Mouse (Mus musculus) granulocyte monocyte progenitor cell, adult 5-6 weeks (primary cell): ENCODE results near the gene Cxcl5. TPM values are rescaled to one million over a fixed set of nuclear protein-coding genes. Genes with fewer than 3 reads are reported as not detected.

Source experiments
- ATAC-seq: replicated peaks from 2 replicates; pipeline ENCODE4 v1.8.0; 2016; ENCODE audit warnings: mild to moderate bottlenecking, moderate TSS enrichment, inconsistent platforms; ENCODE audit not compliant: poor library complexity, severe bottlenecking
- total RNA-seq, 2 experiments: library from RNA; stranded (forward) in 1 of 2; stranded (reverse) in 1 of 2; fragments of 200-712, 200-1000 nt in 1 of 2; fragments of >200 nt in 1 of 2; fragmentation: Nextera tagmentation in 1 of 2; gene quantifications; 2 replicates each; pipeline ENCODE4 v1.2.3; 2014 to 2017

Gene Cxcl5
- total RNA-seq, 2 experiments from 2014 or later = not detected

GRCm38 (mm10) chr5:90778856-90779255 lies 19.7 kb downstream of the Cxcl5 start:
- ATAC-seq = no peak

GRCm38 (mm10) chr5:90783697-90784096 lies 24.5 kb downstream of the Cxcl5 start:
- ATAC-seq = peak; percentile 69

- ATAC-seq = peak; percentile 20
Observed at GRCm38 (mm10) chr5:90785659-90786588, 26.8 kb downstream of the Cxcl5 start, which contains the start of gene Cxcl3. Cxcl3 (plus strand) TSS chr5:90786103.

- 0 out of 2 replicates have a peak, but pooled peaks have one; percentile 10 for ATAC-seq
Observed at GRCm38 (mm10) chr5:90788114-90788513, 29.0 kb downstream of the Cxcl5 start.

- ATAC-seq = peak; percentile 82
Observed at GRCm38 (mm10) chr5:90789306-90790073, 30.3 kb downstream of the Cxcl5 start.

- peak; percentile 10; the same call in 1 of the 2 replicates for ATAC-seq
Observed at GRCm38 (mm10) chr5:90790074-90790502, 30.9 kb downstream of the Cxcl5 start.

GRCm38 (mm10) chr5:90794195-90794625 lies 35.0 kb downstream of the Cxcl5 start, which contains the start of gene Cxcl15:
Cxcl15 (plus strand) TSS chr5:90794534.
- no peak for ATAC-seq

GRCm38 (mm10) chr5:90795392-90795791 lies 36.2 kb downstream of the Cxcl5 start:
- ATAC-seq = peak; percentile 42; the same call in 1 of the 2 replicates

- no peak for ATAC-seq
Observed at GRCm38 (mm10) chr5:90804574-90804973, 45.4 kb downstream of the Cxcl5 start.

GRCm38 (mm10) chr5:90806050-90806449 lies 46.9 kb downstream of the Cxcl5 start:
- ATAC-seq = no peak

GRCm38 (mm10) chr5:90807176-90807950 lies 48.2 kb downstream of the Cxcl5 start:
- no peak for ATAC-seq

Other genes starting within 250 kb of the Cxcl5 start
- not detected in 2 replicates for gene Afm, start 240.4 kb upstream of the Cxcl5 start, total RNA-seq (2014; fragmentation: Nextera tagmentation)
- not detected in 2 replicates for gene Afm, start 240.4 kb upstream of the Cxcl5 start, total RNA-seq (2017)
- gene 5830473C10Rik, start 198.3 kb upstream of the Cxcl5 start, total RNA-seq (2014; fragmentation: Nextera tagmentation) = not detected in 2 replicates
- 0.47 TPM in 1 of 2 replicates, not detected in the other for gene 5830473C10Rik, start 198.3 kb upstream of the Cxcl5 start, total RNA-seq (2017)
- not detected in 2 replicates for gene Rassf6, start 118.7 kb upstream of the Cxcl5 start, total RNA-seq (2014; fragmentation: Nextera tagmentation)
- 0.36 TPM in 1 of 2 replicates, not detected in the other for gene Rassf6, start 118.7 kb upstream of the Cxcl5 start, total RNA-seq (2017)
- not detected in 2 replicates for gene Ppbp, start 9.2 kb downstream of the Cxcl5 start, total RNA-seq (2014; fragmentation: Nextera tagmentation)
- gene Ppbp, start 9.2 kb downstream of the Cxcl5 start, total RNA-seq (2017) = not detected in 2 replicates
- gene Pf4, start 13.1 kb downstream of the Cxcl5 start, total RNA-seq (2014; fragmentation: Nextera tagmentation) = 5.8 TPM in 1 of 2 replicates, not detected in the other
- 2.4 and 6.6 TPM in 2 replicates for gene Pf4, start 13.1 kb downstream of the Cxcl5 start, total RNA-seq (2017)
- gene Cxcl3, start 26.7 kb downstream of the Cxcl5 start, total RNA-seq (2014; fragmentation: Nextera tagmentation) = not detected in 2 replicates
- gene Cxcl3, start 26.7 kb downstream of the Cxcl5 start, total RNA-seq (2017) = 0.21 TPM in 1 of 2 replicates, not detected in the other
- not detected in 2 replicates for gene Cxcl15, start 35.2 kb downstream of the Cxcl5 start, total RNA-seq (2014; fragmentation: Nextera tagmentation)
- gene Cxcl15, start 35.2 kb downstream of the Cxcl5 start, total RNA-seq (2017) = not detected in 2 replicates
- gene Cxcl1, start 131.9 kb downstream of the Cxcl5 start, total RNA-seq (2014; fragmentation: Nextera tagmentation) = not detected in 2 replicates
- gene Cxcl1, start 131.9 kb downstream of the Cxcl5 start, total RNA-seq (2017) = 0.36 and 2.2 TPM in 2 replicates
- not detected in 2 replicates for gene Cxcl2, start 144.5 kb downstream of the Cxcl5 start, total RNA-seq (2014; fragmentation: Nextera tagmentation)
- gene Cxcl2, start 144.5 kb downstream of the Cxcl5 start, total RNA-seq (2017) = 26.6 and 50.6 TPM in 2 replicates
- 5.4 and 11.6 TPM in 2 replicates for gene Mthfd2l, start 171.8 kb downstream of the Cxcl5 start, total RNA-seq (2014; fragmentation: Nextera tagmentation)
- 8.9 and 9.1 TPM in 2 replicates for gene Mthfd2l, start 171.8 kb downstream of the Cxcl5 start, total RNA-seq (2017)